Mouse (Mus musculus): ENCODE measurements around the gene Rsph3b.
"Not testable (repeated sequence)": the region's sequence is repeated elsewhere in the genome, so short reads cannot be mapped to it uniquely, and the experiment has no call there.

DNA sequence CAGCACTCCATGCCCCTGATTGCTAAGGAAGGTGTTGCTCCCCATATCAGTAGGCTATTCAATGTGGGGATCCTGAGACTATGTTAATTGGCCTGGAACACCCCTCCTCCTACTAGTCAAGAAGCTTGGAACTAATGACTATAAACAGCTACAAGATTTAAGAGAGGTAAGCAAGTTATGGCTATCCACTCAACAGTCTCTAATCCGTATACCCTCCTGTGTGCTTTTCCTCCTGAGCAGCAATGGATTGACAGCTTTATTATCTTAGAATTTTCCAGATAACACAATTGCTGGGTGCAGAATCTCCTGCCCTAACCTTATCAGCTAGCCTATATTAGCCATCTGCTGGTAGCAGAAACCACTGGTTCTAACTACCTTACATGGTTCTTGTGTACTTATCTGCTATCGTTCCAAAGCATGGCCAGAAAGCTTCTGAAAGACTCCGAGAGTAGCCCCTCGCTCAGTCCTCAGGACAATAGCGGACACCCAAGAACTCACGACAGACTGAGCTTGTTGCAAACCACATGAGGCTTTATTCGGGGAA, 28.1 kb downstream of the Rsph3b start:
- TF ChIP-seq POLR2A (IDR thresholded peaks at IDR 0.05; ENCODE audit: borderline replicate concordance, control insufficient read depth, low read depth, low read length); CTCF (IDR thresholded peaks at IDR 0.05; ENCODE audit: control insufficient read depth, insufficient read depth, low read length): not testable (repeated sequence)
